In genomic region chr8:116581318-116582019, GRCm38 (mm10) we compare ENCODE assay signal across 12 mouse cellular contexts.
DNase-seq lines count a peak whose midpoint lies in the region; ATAC-seq and TF ChIP-seq lines count a peak whose summit lies in the region.
"Had no signal": no experiment of that assay in that cellular context is flagged by ENCODE, and none has a peak within 500 bp of the region (broad histone marks: within the 10 kb centered on the region; RNA-seq: fewer than 3 reads in every experiment).

No protein-coding gene starts in this region.

- peaks cover 4% of the 10 kb centered on the region; the same call in 1 of the 2 replicates for H3K36me3 ChIP-seq in kidney, embryonic 16.5 days (ENCODE audit: insufficient read depth, low read length)
- peaks cover 9% of the 10 kb centered on the region; the same call in 1 of the 2 replicates for H3K36me3 ChIP-seq in neural tube, embryonic 15.5 days

- H3K4me3 ChIP-seq in kidney, embryonic 16.5 days (ENCODE audit: low read length) = no peak overlapping the region
- H3K4me3 ChIP-seq in lung, adult 2 months (replicated peaks; ENCODE audit: extremely low read depth, low read depth, low read length) = peak overlapping the region; percentile 12
- H3K4me3 ChIP-seq in neural tube, embryonic 15.5 days (replicated peaks) = no peak overlapping the region
- H3K4me3 ChIP-seq: layer of hippocampus, adult 2 months had no signal

- peak; percentile 38 for DNase-seq in kidney, adult 18-20 months
- peak; percentile 66 to 73 for DNase-seq in kidney, postnatal 36 days
- DNase-seq in lung, adult 2 months = peak; percentile 23
- no peak for DNase-seq in layer of hippocampus, adult 9-11 months
- DNase-seq in cerebellum, postnatal 10 days = no peak
- DNase-seq: embryo, embryonic 11 days; right cerebral cortex, postnatal 25 days; thymus, postnatal 36 days had no signal

- no peak overlapping the region for H3K27ac ChIP-seq in kidney, embryonic 16.5 days (ENCODE audit: low read length)
- no peak overlapping the region for H3K27ac ChIP-seq in neural tube, embryonic 15.5 days (replicated peaks)
- H3K27ac ChIP-seq: layer of hippocampus, adult 2 months had no signal

- no peak overlapping the region for H3K9ac ChIP-seq in kidney, embryonic 16.5 days (replicated peaks; ENCODE audit: low read length)
- no peak overlapping the region for H3K9ac ChIP-seq in neural tube, embryonic 15.5 days (replicated peaks)

- no peak for TF ChIP-seq CTCF in lung, adult 2 months (IDR thresholded peaks at IDR 0.05; ENCODE audit: insufficient read depth, low read length)

- no peak for ATAC-seq in kidney, embryonic 16.5 days (ENCODE audit: low FRiP score, low TSS enrichment)
- ATAC-seq in monocyte, adult 5-6 weeks (replicated peaks; ENCODE audit: insufficient number of reproducible peaks, low FRiP score, low TSS enrichment, poor library complexity, severe bottlenecking) = 0 out of 2 replicates have a peak, but pooled peaks have one; percentile 29
- no peak for ATAC-seq in neural tube, embryonic 15.5 days (ENCODE audit: low FRiP score)

- H3K9me3 ChIP-seq in kidney, embryonic 16.5 days (ENCODE audit: low read length) = 0 out of 2 replicates have a peak, but pooled peaks cover 6% of the 10 kb centered on the region
- no peaks in the 10 kb centered on the region for H3K9me3 ChIP-seq in neural tube, embryonic 15.5 days (replicated peaks)

- H3K4me2 ChIP-seq in kidney, embryonic 16.5 days (replicated peaks; ENCODE audit: low read depth, low read length) = no peak overlapping the region
- no peak overlapping the region for H3K4me2 ChIP-seq in neural tube, embryonic 15.5 days

- 79% methylated on average over 11 of the region's 11 CpGs for WGBS in kidney, embryonic 16.5 days
- WGBS in lung, adult 2 months = 66% methylated on average over 11 of the region's 11 CpGs
- WGBS in neural tube, embryonic 15.5 days = 94% methylated on average over 11 of the region's 11 CpGs

- H3K27me3 ChIP-seq in kidney, embryonic 16.5 days (ENCODE audit: insufficient read depth, low read length) = no peaks in the 10 kb centered on the region
- H3K27me3 ChIP-seq in neural tube, embryonic 15.5 days (replicated peaks) = no peaks in the 10 kb centered on the region

- no peak for TF ChIP-seq POLR2A in lung, adult 2 months (IDR thresholded peaks at IDR 0.05; ENCODE audit: borderline replicate concordance, extremely low read depth, low read depth, low read length)

- H3K4me1 ChIP-seq in kidney, embryonic 16.5 days (ENCODE audit: insufficient read depth, low read length) = peaks cover 6% of the 10 kb centered on the region; the same call in 1 of the 2 replicates
- H3K4me1 ChIP-seq in lung, adult 2 months (ENCODE audit: control insufficient read depth, insufficient read depth, low read length) = peaks cover 4% of the 10 kb centered on the region
- no peaks in the 10 kb centered on the region for H3K4me1 ChIP-seq in neural tube, embryonic 15.5 days

Comparison
In these comparisons a context has a peak if more than half of its experiments do, and no peak if none do; other contexts are left out.
1. DNase-seq: peak in kidney, adult 18-20 months (single experiment), kidney, postnatal 36 days (2 of 2) and lung, adult 2 months (single experiment); none in layer of hippocampus, adult 9-11 months (single experiment) and cerebellum, postnatal 10 days (0 of 2).